Mouse (Mus musculus): ENCODE data around the gene Pnma1. TPM values are rescaled to one million over a fixed set of nuclear protein-coding genes. Genes with fewer than 3 reads are reported as not detected.
"Not testable (repeated sequence)": the region's sequence is repeated elsewhere in the genome, so short reads cannot be mapped to it uniquely, and the experiment has no call there.

Pnma1 gene
- polyA plus RNA-seq, 1 experiment from 2014 or later: 1.9 TPM

DNA sequence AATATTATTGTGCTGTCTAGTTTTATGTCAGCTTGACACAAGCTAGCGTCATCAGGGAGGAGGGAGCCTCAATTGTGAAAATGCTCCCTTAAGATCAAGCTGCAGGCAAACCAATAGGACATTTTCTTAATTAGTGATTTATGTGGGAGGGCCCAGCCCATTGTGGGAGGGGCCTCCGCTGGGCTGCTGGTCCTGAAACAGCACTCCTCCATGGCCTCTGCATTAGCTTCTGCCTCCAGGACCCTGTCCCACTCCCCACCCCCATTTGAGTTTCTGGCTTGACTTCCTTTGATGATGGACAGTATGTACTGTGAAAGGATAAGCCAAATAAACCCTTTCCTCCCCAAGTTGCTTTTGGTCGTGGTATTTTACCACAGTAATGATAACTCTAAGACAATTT is 41.3 kb downstream of the Pnma1 start:
- no peak for DNase-seq (ENCODE audit: low spot score)

DNA sequence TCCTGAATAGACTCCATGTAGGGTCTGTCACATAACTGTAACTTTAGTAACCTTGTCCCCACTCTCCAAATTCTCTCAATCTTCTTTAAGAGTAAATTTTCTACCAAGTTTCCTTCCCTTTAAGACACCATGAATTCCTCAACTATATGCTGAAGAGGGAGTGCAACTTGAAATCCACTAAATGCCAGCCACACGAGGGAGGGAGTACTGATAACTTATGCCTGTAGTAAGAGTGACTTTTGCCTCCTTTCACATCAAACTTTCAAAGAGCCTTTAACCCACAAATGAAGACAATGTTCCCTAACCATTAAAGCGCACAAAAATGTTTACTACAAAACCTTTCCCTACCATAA is 46.8 kb downstream of the Pnma1 start:
- H3K36me3 ChIP-seq (ENCODE audit: insufficient read depth, low read length): no peaks in the 10 kb centered on the region
- 46% methylated on average over 2 of the region's 2 CpGs for WGBS
- ATAC-seq (peak; percentile 38; the same call in 1 of the 2 replicates), DNase-seq (ENCODE audit: low spot score) (peak; percentile 17)
- TF ChIP-seq EP300 (IDR thresholded peaks at IDR 0.05) (no peak), CTCF (IDR thresholded peaks at IDR 0.05) (no peak)
- no peak overlapping the region for H3K27ac ChIP-seq (ENCODE audit: low read length)
- peak overlapping the region; percentile 51 for H3K4me3 ChIP-seq (ENCODE audit: low read depth, low read length)
- no peak overlapping the region for H3K9ac ChIP-seq (replicated peaks; ENCODE audit: low read depth)
- peak overlapping the region; percentile 76 for H3K4me2 ChIP-seq (replicated peaks; ENCODE audit: low read depth, low read length)
- no peaks in the 10 kb centered on the region for H3K4me1 ChIP-seq (ENCODE audit: insufficient read depth, low read depth, low read length)
- H3K27me3 ChIP-seq (replicated peaks; ENCODE audit: insufficient read depth, low read length): no peaks in the 10 kb centered on the region
- no peaks in the 10 kb centered on the region for H3K9me3 ChIP-seq (ENCODE audit: low read length)

More for the DNA sequence above, 41.3 kb downstream of the Pnma1 start:
- no peak for ATAC-seq
- H3K27me3 ChIP-seq (replicated peaks; ENCODE audit: insufficient read depth, low read length): no peaks in the 10 kb centered on the region
- no peaks in the 10 kb centered on the region for H3K9me3 ChIP-seq (ENCODE audit: low read length)
- WGBS: 69% methylated on average over 3 of the region's 3 CpGs
- no peak overlapping the region for H3K9ac ChIP-seq (replicated peaks; ENCODE audit: low read depth)
- H3K4me1 ChIP-seq (ENCODE audit: insufficient read depth, low read depth, low read length): no peaks in the 10 kb centered on the region
- no peak for TF ChIP-seq EP300 (IDR thresholded peaks at IDR 0.05)
- no peak for TF ChIP-seq CTCF (IDR thresholded peaks at IDR 0.05)
- no peaks in the 10 kb centered on the region for H3K36me3 ChIP-seq (ENCODE audit: insufficient read depth, low read length)
- no peak overlapping the region for H3K4me2 ChIP-seq (replicated peaks; ENCODE audit: low read depth, low read length)
- no peak overlapping the region for H3K27ac ChIP-seq (ENCODE audit: low read length)
- no peak overlapping the region for H3K4me3 ChIP-seq (ENCODE audit: low read depth, low read length)

DNA sequence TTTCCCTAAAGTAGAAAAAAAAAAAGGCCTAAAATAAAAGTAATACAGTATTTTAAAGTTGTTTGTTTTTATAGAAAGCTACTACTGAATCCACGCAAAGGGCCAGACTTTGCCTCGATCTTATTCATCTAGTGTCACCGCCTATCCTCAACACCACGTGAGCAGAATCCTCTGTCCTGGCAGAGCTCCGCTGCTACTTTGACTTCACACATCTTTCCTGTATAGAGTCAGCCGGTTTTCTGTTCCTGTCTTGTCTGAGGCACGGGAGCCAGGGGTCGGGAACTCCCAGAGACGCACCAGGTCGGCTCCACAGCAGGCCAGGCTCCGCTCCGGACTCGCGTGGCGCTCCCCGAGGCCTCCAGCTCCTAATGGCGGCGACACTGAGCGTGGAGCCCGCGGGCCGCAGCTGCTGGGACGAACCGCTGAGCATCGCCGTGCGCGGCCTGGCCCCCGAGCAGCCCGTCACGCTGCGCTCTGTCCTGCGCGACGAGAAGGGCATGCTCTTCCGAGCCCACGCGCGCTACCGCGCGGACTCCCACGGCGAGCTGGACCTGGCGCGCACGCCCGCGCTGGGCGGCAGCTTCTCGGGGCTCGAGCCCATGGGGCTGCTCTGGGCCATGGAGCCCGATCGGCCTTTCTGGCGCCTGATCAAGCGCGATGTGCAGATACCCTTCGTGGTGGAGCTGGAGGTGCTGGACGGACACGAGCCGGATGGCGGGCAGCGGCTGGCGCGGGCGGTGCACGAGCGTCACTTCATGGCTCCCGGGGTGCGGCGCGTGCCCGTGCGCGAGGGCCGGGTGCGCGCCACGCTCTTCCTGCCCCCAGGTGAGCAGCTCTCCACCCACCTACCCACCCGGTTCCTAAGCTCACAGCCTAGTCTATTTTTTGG is 47.4 kb downstream of the Pnma1 start, which contains the start of gene Acot6:
Gene Acot6 (plus strand): TSS at position 51 of the 889 bp plus-strand sequence.
- not testable (repeated sequence) for H3K36me3 ChIP-seq (ENCODE audit: insufficient read depth, low read length); H3K27me3 ChIP-seq (replicated peaks; ENCODE audit: insufficient read depth, low read length); H3K9me3 ChIP-seq (ENCODE audit: low read length); H3K4me1 ChIP-seq (ENCODE audit: insufficient read depth, low read depth, low read length)
- Histone ChIP-seq H3K4me3 (ENCODE audit: low read depth, low read length) (peak within 1 kb of the TSS; percentile 51), H3K9ac (replicated peaks; ENCODE audit: low read depth) (peak within 1 kb of the TSS; percentile 36), H3K27ac (ENCODE audit: low read length) (0 out of 2 replicates have a peak within 1 kb of the TSS, but pooled peaks have one; percentile 32), H3K4me2 (replicated peaks; ENCODE audit: low read depth, low read length) (peak within 1 kb of the TSS; percentile 76)
- ATAC-seq (peak; percentile 78), DNase-seq (ENCODE audit: low spot score) (peak; percentile 67)
- under 1% methylated on average over 62 of the region's 80 CpGs for WGBS
- peak; percentile 39 for TF ChIP-seq CTCF (IDR thresholded peaks at IDR 0.05)

GRCm38 (mm10) chr12:84100071-84100470 is 48.2 kb downstream of the Pnma1 start:
- ATAC-seq (no peak), DNase-seq (ENCODE audit: low spot score) (peak; percentile 58)
- H3K27me3 ChIP-seq (replicated peaks; ENCODE audit: insufficient read depth, low read length): no peaks in the 10 kb centered on the region
- TF ChIP-seq EP300 (IDR thresholded peaks at IDR 0.05) (no peak), CTCF (IDR thresholded peaks at IDR 0.05) (no peak)
- H3K9ac ChIP-seq (replicated peaks; ENCODE audit: low read depth): no peak overlapping the region
- H3K36me3 ChIP-seq (ENCODE audit: insufficient read depth, low read length): no peaks in the 10 kb centered on the region
- H3K4me2 ChIP-seq (replicated peaks; ENCODE audit: low read depth, low read length): 0 out of 2 replicates have a peak overlapping the region, but pooled peaks have one; percentile 76
- no peaks in the 10 kb centered on the region for H3K4me1 ChIP-seq (ENCODE audit: insufficient read depth, low read depth, low read length)
- 0% methylated on average over 1 of the region's 1 CpGs for WGBS
- no peaks in the 10 kb centered on the region for H3K9me3 ChIP-seq (ENCODE audit: low read length)
- H3K27ac ChIP-seq (ENCODE audit: low read length): no peak overlapping the region
- H3K4me3 ChIP-seq (ENCODE audit: low read depth, low read length): no peak overlapping the region

- TF ChIP-seq CTCF (IDR thresholded peaks at IDR 0.05) (no peak), EP300 (IDR thresholded peaks at IDR 0.05) (no peak)
- 100% methylated on average over 2 of the region's 2 CpGs for WGBS
- ATAC-seq (no peak), DNase-seq (ENCODE audit: low spot score) (no peak)
- Histone ChIP-seq H3K27ac (ENCODE audit: low read length) (no peak overlapping the region), H3K4me3 (ENCODE audit: low read depth, low read length) (no peak overlapping the region), H3K9me3 (ENCODE audit: low read length) (no peaks in the 10 kb centered on the region), H3K4me2 (replicated peaks; ENCODE audit: low read depth, low read length) (no peak overlapping the region), H3K4me1 (ENCODE audit: insufficient read depth, low read depth, low read length) (no peaks in the 10 kb centered on the region), H3K27me3 (replicated peaks; ENCODE audit: insufficient read depth, low read length) (no peaks in the 10 kb centered on the region), H3K36me3 (ENCODE audit: insufficient read depth, low read length) (no peaks in the 10 kb centered on the region), H3K9ac (replicated peaks; ENCODE audit: low read depth) (no peak overlapping the region)
Measured at GRCm38 (mm10) chr12:84099605-84100004, 48.7 kb downstream of the Pnma1 start.

Other genes with a start within 250 kb of the Pnma1 start
- 52.6 and 57.8 TPM in 2 replicates for gene Numb, start 226.6 kb downstream of the Pnma1 start, polyA plus RNA-seq (2015; fragmentation: Nextera tagmentation; extraction: Ambion mirVana)
- 11.7 and 11.9 TPM in 2 replicates for gene Riox1, start 197.9 kb downstream of the Pnma1 start, polyA plus RNA-seq (2015; fragmentation: Nextera tagmentation; extraction: Ambion mirVana)
- gene Heatr4, start 163.6 kb downstream of the Pnma1 start, polyA plus RNA-seq (2015; fragmentation: Nextera tagmentation; extraction: Ambion mirVana): not detected in 2 replicates
- 79.7 and 99.8 TPM in 2 replicates for gene Acot2, start 160.6 kb downstream of the Pnma1 start, polyA plus RNA-seq (2015; fragmentation: Nextera tagmentation; extraction: Ambion mirVana)
- 164 and 195 TPM in 2 replicates for gene Acot1, start 139.0 kb downstream of the Pnma1 start, polyA plus RNA-seq (2015; fragmentation: Nextera tagmentation; extraction: Ambion mirVana)
- 0.12 and 0.13 TPM in 2 replicates for gene Acot4, start 110.1 kb downstream of the Pnma1 start, polyA plus RNA-seq (2015; fragmentation: Nextera tagmentation; extraction: Ambion mirVana)
- gene Gm49366, start 109.6 kb downstream of the Pnma1 start, polyA plus RNA-seq (2015; fragmentation: Nextera tagmentation; extraction: Ambion mirVana): not detected in 2 replicates
- gene Acot3, start 96.3 kb downstream of the Pnma1 start, polyA plus RNA-seq (2015; fragmentation: Nextera tagmentation; extraction: Ambion mirVana): not detected in 2 replicates
- not detected in 2 replicates for gene Acot5, start 79.2 kb downstream of the Pnma1 start, polyA plus RNA-seq (2015; fragmentation: Nextera tagmentation; extraction: Ambion mirVana)
- 1.1 and 1.3 TPM in 2 replicates for gene Acot6, start 47.8 kb downstream of the Pnma1 start, polyA plus RNA-seq (2015; fragmentation: Nextera tagmentation; extraction: Ambion mirVana)
- 3.1 and 4.5 TPM in 2 replicates for gene Dnal1, start 34.1 kb downstream of the Pnma1 start, polyA plus RNA-seq (2015; fragmentation: Nextera tagmentation; extraction: Ambion mirVana)
- 5.9 and 6.7 TPM in 2 replicates for gene Elmsan1, start 70.4 kb upstream of the Pnma1 start, polyA plus RNA-seq (2015; fragmentation: Nextera tagmentation; extraction: Ambion mirVana)
- gene Ptgr2, start 136.7 kb upstream of the Pnma1 start, polyA plus RNA-seq (2015; fragmentation: Nextera tagmentation; extraction: Ambion mirVana): 26.3 and 28.0 TPM in 2 replicates
- gene Zfp410, start 168.4 kb upstream of the Pnma1 start, polyA plus RNA-seq (2015; fragmentation: Nextera tagmentation; extraction: Ambion mirVana): 44.9 and 49.0 TPM in 2 replicates
- 20.7 and 21.2 TPM in 2 replicates for gene Coq6, start 213.2 kb upstream of the Pnma1 start, polyA plus RNA-seq (2015; fragmentation: Nextera tagmentation; extraction: Ambion mirVana)
- 2.4 and 3.1 TPM in 2 replicates for gene Fam161b, start 213.3 kb upstream of the Pnma1 start, polyA plus RNA-seq (2015; fragmentation: Nextera tagmentation; extraction: Ambion mirVana)